8 mouse cellular contexts compared by ENCODE assay signal in the genomic region with DNA sequence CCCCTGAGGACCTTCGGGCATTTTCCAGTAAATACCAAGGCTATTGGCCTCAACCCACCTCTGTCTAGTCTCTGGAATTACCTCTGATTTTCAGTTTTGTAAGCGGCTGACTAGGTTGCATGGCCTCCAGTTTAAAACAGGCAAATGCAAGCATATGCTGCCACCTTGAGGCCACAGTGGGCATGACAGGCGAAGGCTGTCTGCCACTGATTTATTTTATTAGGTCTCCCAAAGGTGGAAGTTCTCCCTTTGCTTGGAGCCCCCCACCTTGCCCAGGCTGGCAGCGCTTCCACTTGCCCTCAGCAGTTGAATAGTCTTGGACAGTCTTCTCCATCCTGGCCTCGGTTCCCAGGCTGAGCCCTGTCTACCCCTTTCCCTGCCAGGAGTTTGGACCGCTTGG.
A peak's percentile ranks its signal among the peaks of the same experiment; 100 is the strongest.
DNase-seq lines count a peak whose midpoint lies in the region; ATAC-seq and TF ChIP-seq lines count a peak whose summit lies in the region.

No protein-coding gene starts in this region.

- H3K9ac ChIP-seq in CH12.LX (ENCODE audit: insufficient read depth, low read depth): no peak overlapping the region
- no peak overlapping the region for H3K9ac ChIP-seq in lung, postnatal 0 days (replicated peaks; ENCODE audit: low read depth)

- peaks cover 0 to 3% of the 10 kb centered on the region in 2 experiments; a peak in 1 of 4 replicates for H3K4me1 ChIP-seq in CH12.LX (ENCODE audit: control insufficient read depth in 1 of 2, insufficient read depth in 2 of 2)
- H3K4me1 ChIP-seq in lung, postnatal 0 days (ENCODE audit: insufficient read depth, low read depth, low read length): no peaks in the 10 kb centered on the region

- H3K79me2 ChIP-seq in CH12.LX (replicated peaks; ENCODE audit: control insufficient read depth, extremely low read depth, insufficient read depth, poor library complexity, severe bottlenecking): no peaks in the 10 kb centered on the region

- ATAC-seq in lung, postnatal 0 days: peak; percentile 35; the same call in 1 of the 2 replicates

- TF ChIP-seq POLR2A in CH12.LX (IDR thresholded peaks at IDR 0.05; ENCODE audit: low read depth, low read length): no peak

- 19% methylated on average over 6 of the region's 6 CpGs for WGBS in lung, postnatal 0 days

- TF ChIP-seq EP300 in CH12.LX (IDR thresholded peaks at IDR 0.05; ENCODE audit: low read length): no peak
- TF ChIP-seq EP300 in lung, postnatal 0 days (IDR thresholded peaks at IDR 0.05): no peak

- dilution Hi-C loops in CH12.LX (cut with MboI; ENCODE audit: extremely low pct_ligation_motif_present, extremely low pct_unique_long_range_greater_than_20kb, low sequenced_read_pairs): no loop called here

- DNase-seq in CH12.LX (ENCODE audit: extremely low read depth): peak; percentile 69
- peak; percentile 53 for DNase-seq in adrenal gland, adult 8-10 months
- DNase-seq in embryo, embryonic 10.5 days (ENCODE audit: low spot score): peak; percentile 86
- DNase-seq in heart, adult 8-10 months (ENCODE audit: low spot score): peak; percentile 79
- DNase-seq in layer of hippocampus, adult 2 months (ENCODE audit: low spot score in 2 of 2): peak; percentile 73 to 91
- DNase-seq in lung, postnatal 0 days (ENCODE audit: low spot score): peak; percentile 77
- peak; percentile 64 for DNase-seq in retina, adult 2 months (ENCODE audit: low read depth, low spot score)
- peak; percentile 78 for DNase-seq in thymus, postnatal 25 days

- peaks cover 0 to 54% of the 10 kb centered on the region in 2 experiments for H3K36me3 ChIP-seq in CH12.LX (replicated peaks in 1 of 2; ENCODE audit: control insufficient read depth in 1 of 2, insufficient read depth in 1 of 2, low read length in 1 of 2)
- H3K36me3 ChIP-seq in lung, postnatal 0 days (ENCODE audit: insufficient read depth, low read length): no peaks in the 10 kb centered on the region

- no peaks in the 10 kb centered on the region for H3K27me3 ChIP-seq in CH12.LX (replicated peaks)
- no peaks in the 10 kb centered on the region for H3K27me3 ChIP-seq in lung, postnatal 0 days (replicated peaks; ENCODE audit: insufficient read depth, low read length)

- TF ChIP-seq RAD21 in CH12.LX (IDR thresholded peaks at IDR 0.05; ENCODE audit: low read depth, low read length): peak; percentile 99

- no peaks in the 10 kb centered on the region for H3K9me3 ChIP-seq in CH12.LX (replicated peaks; ENCODE audit: low read length)
- no peaks in the 10 kb centered on the region for H3K9me3 ChIP-seq in lung, postnatal 0 days (ENCODE audit: low read length)

- no peak overlapping the region for H3K4me3 ChIP-seq in CH12.LX (replicated peaks in 1 of 3; ENCODE audit: low read depth in 2 of 3, low read length in 2 of 3, poor library complexity in 1 of 3)
- no peak overlapping the region for H3K4me3 ChIP-seq in layer of hippocampus, adult 2 months
- no peak overlapping the region for H3K4me3 ChIP-seq in lung, postnatal 0 days (ENCODE audit: low read depth, low read length)

- peak; percentile 87 to 98 for TF ChIP-seq CTCF in CH12.LX (conservative IDR thresholded peaks at IDR 0.05 in 1 of 2, IDR thresholded peaks at IDR 0.05 in 1 of 2; ENCODE audit: low read depth in 2 of 2, low read length in 2 of 2)
- peak; percentile 100 for TF ChIP-seq CTCF in layer of hippocampus, adult 2 months (conservative IDR thresholded peaks at IDR 0.05)
- peak; percentile 98 for TF ChIP-seq CTCF in lung, postnatal 0 days (IDR thresholded peaks at IDR 0.05)

- H3K4me2 ChIP-seq in CH12.LX (ENCODE audit: insufficient read depth, low read depth, poor library complexity, severe bottlenecking): no peak overlapping the region
- no peak overlapping the region for H3K4me2 ChIP-seq in lung, postnatal 0 days (replicated peaks; ENCODE audit: low read depth, low read length)

- H3K27ac ChIP-seq in CH12.LX (ENCODE audit: insufficient read depth, low read depth): no peak overlapping the region
- no peak overlapping the region for H3K27ac ChIP-seq in layer of hippocampus, adult 2 months
- H3K27ac ChIP-seq in lung, postnatal 0 days (ENCODE audit: low read length): no peak overlapping the region

- in situ Hi-C loops in CH12.LX (cut with MboI; ENCODE audit: low pct_ligation_motif_present, low pct_unique_long_range_greater_than_20kb, low sequenced_read_pairs): no loop called here

TF ChIP-seq in CH12.LX, 34 proteins besides CTCF, POLR2A, EP300 and RAD21:
- TF ChIP-seq NRF1 (IDR thresholded peaks at IDR 0.05; ENCODE audit: low read depth, low read length): 0 out of 2 replicates have a peak, but pooled peaks have one; percentile 20
- TF ChIP-seq IRF4 (IDR thresholded peaks at IDR 0.05; ENCODE audit: low read depth, low read length): 0 out of 2 replicates have a peak, but pooled peaks have one; percentile 40
- no peak for TF ChIP-seq USF2 (conservative IDR thresholded peaks at IDR 0.05; ENCODE audit: low read depth, low read length)
- peak; percentile 64 for TF ChIP-seq ZKSCAN1 (IDR thresholded peaks at IDR 0.05; ENCODE audit: borderline replicate concordance, low read depth, low read length)
- TF ChIP-seq NELFE (IDR thresholded peaks at IDR 0.05; ENCODE audit: low read depth, low read length): peak; percentile 32; the same call in 1 of the 2 replicates
- peak; percentile 91 for TF ChIP-seq SMC3 (IDR thresholded peaks at IDR 0.05; ENCODE audit: low read depth, low read length)
- no peak for TF ChIP-seq SIN3A (IDR thresholded peaks at IDR 0.05; ENCODE audit: low read length)
- 0 out of 2 replicates have a peak, but pooled peaks have one; percentile 14 for TF ChIP-seq BHLHE40 (IDR thresholded peaks at IDR 0.05; ENCODE audit: low read depth, low read length)
- TF ChIP-seq ZC3H11A (IDR thresholded peaks at IDR 0.05; ENCODE audit: low read depth, low read length): peak; percentile 72
- 0 out of 2 replicates have a peak, but pooled peaks have one; percentile 48 for TF ChIP-seq E2F4 (IDR thresholded peaks at IDR 0.05; ENCODE audit: insufficient replicate concordance, low read depth, low read length)
- peak; percentile 78 for TF ChIP-seq ZNF384 (IDR thresholded peaks at IDR 0.05; ENCODE audit: low read depth, low read length)
- peak; percentile 43; the same call in 1 of the 2 replicates for TF ChIP-seq MAX (IDR thresholded peaks at IDR 0.05; ENCODE audit: low read length)
- no peak for TF ChIP-seq TBP (conservative IDR thresholded peaks at IDR 0.05; ENCODE audit: low read depth, low read length)
- TF ChIP-seq JUND (conservative IDR thresholded peaks at IDR 0.05; ENCODE audit: low read depth, low read length): 0 out of 2 replicates have a peak, but pooled peaks have one; percentile 13
- no peak for TF ChIP-seq POLR2AphosphoS2 (IDR thresholded peaks at IDR 0.05; ENCODE audit: low read depth, low read length)
TF ChIP-seq in CH12.LX: peak in this region for 11.
